ENCODE assay signal across 13 mouse cellular contexts in genomic region chr5:106447951-106448797, GRCm38 (mm10). TPM values are rescaled to one million over a fixed set of nuclear protein-coding genes. Genes with fewer than 3 reads are reported as not detected.
DNase-seq lines count a peak whose midpoint lies in the region; ATAC-seq lines count a peak whose summit lies in the region.
"Had no signal": no experiment of that assay in that cellular context is flagged by ENCODE, and none has a peak within 500 bp of the region (broad histone marks: within the 10 kb centered on the region; RNA-seq: fewer than 3 reads in every experiment).

No protein-coding gene starts in this region.

- no peak for ATAC-seq in hindbrain, embryonic 15.5 days (ENCODE audit: low FRiP score, low read depth)
- ATAC-seq in neural tube, embryonic 13.5 days (ENCODE audit: low read depth), result no peak
- no peak for ATAC-seq in megakaryocyte progenitor cell, adult 5-6 weeks (replicated peaks; ENCODE audit: poor library complexity)

- peaks cover 77% of the 10 kb centered on the region for H3K27me3 ChIP-seq in hindbrain, embryonic 15.5 days
- H3K27me3 ChIP-seq in neural tube, embryonic 13.5 days, result peaks cover 97% of the 10 kb centered on the region

- no peaks in the 10 kb centered on the region for H3K9me3 ChIP-seq in hindbrain, embryonic 15.5 days
- no peaks in the 10 kb centered on the region for H3K9me3 ChIP-seq in neural tube, embryonic 13.5 days

- DNase-seq in heart, adult 11 months, result peak; percentile 37
- DNase-seq in heart, postnatal 14 days, result no peak
- peak; percentile 48 to 55 for DNase-seq in cerebellum, postnatal 14 days
- DNase-seq in T-cell, adult 2 months (ENCODE audit: low spot score), result no peak
- no peak for DNase-seq in kidney, adult 9 months
- DNase-seq: kidney, adult 8-10 months; lung, adult 2 months had no signal

- H3K9ac ChIP-seq in hindbrain, embryonic 15.5 days, result no peak overlapping the region
- H3K9ac ChIP-seq in neural tube, embryonic 13.5 days, result no peak overlapping the region

- no peaks in the 10 kb centered on the region for H3K36me3 ChIP-seq in hindbrain, embryonic 15.5 days
- no peaks in the 10 kb centered on the region for H3K36me3 ChIP-seq in neural tube, embryonic 13.5 days

- peaks cover 12% of the 10 kb centered on the region for H3K4me1 ChIP-seq in hindbrain, embryonic 15.5 days (replicated peaks)
- H3K4me1 ChIP-seq in neural tube, embryonic 13.5 days (replicated peaks), result peaks cover 21% of the 10 kb centered on the region

- intact Hi-C loops in heart, postnatal 14 days (cut with DNase I), result no loop called here

- no peak overlapping the region for H3K27ac ChIP-seq in hindbrain, embryonic 15.5 days (replicated peaks)
- H3K27ac ChIP-seq in neural tube, embryonic 13.5 days (replicated peaks), result no peak overlapping the region
- H3K27ac ChIP-seq: left cerebral cortex, adult 2 months had no signal

- WGBS in hindbrain, embryonic 15.5 days, result 3% methylated on average over 50 of the region's 50 CpGs
- 2% methylated on average over 50 of the region's 50 CpGs for WGBS in neural tube, embryonic 13.5 days

- peak overlapping the region; percentile 22; the same call in 1 of the 2 replicates for H3K4me2 ChIP-seq in hindbrain, embryonic 15.5 days
- peak overlapping the region; percentile 15; the same call in 1 of the 2 replicates for H3K4me2 ChIP-seq in neural tube, embryonic 13.5 days
- H3K4me2 ChIP-seq: heart, embryonic 11.5 days had no signal

- no peak overlapping the region for H3K4me3 ChIP-seq in hindbrain, embryonic 15.5 days
- peak overlapping the region; percentile 5; the same call in 1 of the 2 replicates for H3K4me3 ChIP-seq in neural tube, embryonic 13.5 days
- H3K4me3 ChIP-seq: left cerebral cortex, adult 2 months had no signal

RNA-seq across cellular contexts. Expression of gene Barhl2, which starts 9.8 kb away (rescaled TPM):
- not detected for total RNA-seq in heart, postnatal 14 days (2021)
- 1.6 and 2.2 TPM in 2 replicates for polyA plus RNA-seq in hindbrain, embryonic 15.5 days (2015; fragmentation: Nextera tagmentation; extraction: Ambion mirVana)
- polyA plus RNA-seq in neural tube, embryonic 13.5 days (2015; fragmentation: Nextera tagmentation; extraction: Ambion mirVana), result 2.3 and 2.9 TPM in 2 replicates
- not detected in 2 replicates for total RNA-seq in megakaryocyte progenitor cell, adult 5-6 weeks (2015)
- total RNA-seq in megakaryocyte progenitor cell, adult 5-6 weeks (2017), result not detected in 2 replicates
- polyA plus RNA-seq: C2C12; heart, embryonic 11.5 days; lung, adult 2 months had no signal

Comparison
In these comparisons a context has a peak if more than half of its experiments do, and no peak if none do; other contexts are left out.
1. DNase-seq: peak in heart, adult 11 months (single experiment) and cerebellum, postnatal 14 days (2 of 2); none in heart, postnatal 14 days (0 of 2), T-cell, adult 2 months (single experiment) and kidney, adult 9 months (single experiment).